28 mouse cellular contexts compared by ENCODE assay signal in the genomic region with DNA sequence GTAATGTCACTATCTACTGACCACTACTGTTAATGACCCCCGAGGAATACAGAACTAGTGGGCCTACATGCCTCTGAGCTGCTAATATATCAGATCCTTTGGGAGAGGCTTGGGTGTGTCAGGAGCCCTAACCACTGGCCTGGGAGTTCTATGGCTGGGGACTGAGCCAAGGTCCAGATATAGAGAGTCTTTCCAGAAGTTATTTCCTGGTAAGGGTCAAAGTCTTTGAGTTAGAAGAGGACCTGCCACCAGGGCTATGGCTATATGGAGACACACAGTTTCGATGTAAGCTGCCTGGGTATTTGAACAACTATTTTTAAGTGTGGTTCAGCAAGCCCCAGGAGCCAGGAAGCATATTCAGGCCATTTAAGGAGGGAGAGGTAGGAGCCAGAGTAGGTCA. TPM values are rescaled to one million over a fixed set of nuclear protein-coding genes. Genes with fewer than 3 reads are reported as not detected.
A peak's percentile ranks its signal among the peaks of the same experiment; 100 is the strongest.
DNase-seq lines count a peak whose midpoint lies in the region; ATAC-seq and TF ChIP-seq lines count a peak whose summit lies in the region.
"Had no signal": no experiment of that assay in that cellular context is flagged by ENCODE, and none has a peak within 500 bp of the region (broad histone marks: within the 10 kb centered on the region; RNA-seq: fewer than 3 reads in every experiment).

No protein-coding gene starts in this region.

- TF ChIP-seq EP300 in stomach, postnatal 0 days (optimal IDR thresholded peaks at IDR 0.05): no peak

- intact Hi-C loops in gastrocnemius, postnatal 14 days (cut with DNase I; ENCODE audit: low total_unique reads): no loop called here

- no peaks in the 10 kb centered on the region for H3K36me3 ChIP-seq in intestine, embryonic 15.5 days
- no peaks in the 10 kb centered on the region for H3K36me3 ChIP-seq in intestine, embryonic 16.5 days (ENCODE audit: control insufficient read depth, insufficient read depth, low read length)
- H3K36me3 ChIP-seq in stomach, postnatal 0 days (ENCODE audit: control insufficient read depth, insufficient read depth, low read length): no peaks in the 10 kb centered on the region
- H3K36me3 ChIP-seq: embryonic facial prominence, embryonic 10.5 days; embryonic facial prominence, embryonic 12.5 days; forebrain, embryonic 10.5 days; forebrain, embryonic 12.5 days had no signal

- no peak overlapping the region for H3K4me2 ChIP-seq in intestine, embryonic 15.5 days (replicated peaks)
- H3K4me2 ChIP-seq in intestine, embryonic 16.5 days (ENCODE audit: low read depth, low read length): no peak overlapping the region
- H3K4me2 ChIP-seq in stomach, postnatal 0 days (replicated peaks; ENCODE audit: low read depth): no peak overlapping the region
- H3K4me2 ChIP-seq: embryonic facial prominence, embryonic 12.5 days; forebrain, embryonic 12.5 days had no signal

- H3K9ac ChIP-seq in intestine, embryonic 15.5 days: no peak overlapping the region
- no peak overlapping the region for H3K9ac ChIP-seq in intestine, embryonic 16.5 days (ENCODE audit: low read depth, low read length)
- H3K9ac ChIP-seq in stomach, postnatal 0 days (ENCODE audit: low read length): no peak overlapping the region
- H3K9ac ChIP-seq: embryonic facial prominence, embryonic 12.5 days; forebrain, embryonic 12.5 days had no signal

- no peak overlapping the region for H3K27ac ChIP-seq in intestine, embryonic 15.5 days
- H3K27ac ChIP-seq in intestine, embryonic 16.5 days (ENCODE audit: low read length): peak overlapping the region; percentile 70
- peak overlapping the region; percentile 58; the same call in 1 of the 2 replicates for H3K27ac ChIP-seq in stomach, postnatal 0 days (replicated peaks)
- H3K27ac ChIP-seq: embryonic facial prominence, embryonic 10.5 days; embryonic facial prominence, embryonic 12.5 days; forebrain, embryonic 10.5 days; forebrain, embryonic 12.5 days had no signal

- H3K9me3 ChIP-seq in intestine, embryonic 15.5 days: no peaks in the 10 kb centered on the region
- no peaks in the 10 kb centered on the region for H3K9me3 ChIP-seq in intestine, embryonic 16.5 days (ENCODE audit: control insufficient read depth, low read length)
- no peaks in the 10 kb centered on the region for H3K9me3 ChIP-seq in stomach, postnatal 0 days (ENCODE audit: control insufficient read depth, low read length)
- H3K9me3 ChIP-seq: embryonic facial prominence, embryonic 10.5 days; embryonic facial prominence, embryonic 12.5 days; forebrain, embryonic 10.5 days; forebrain, embryonic 12.5 days had no signal

- ATAC-seq in intestine, embryonic 15.5 days: peak; percentile 84
- ATAC-seq in intestine, embryonic 16.5 days: peak; percentile 88
- peak; percentile 74 for ATAC-seq in stomach, postnatal 0 days (ENCODE audit: low FRiP score, low TSS enrichment)
- ATAC-seq: activated CD4-positive, CD25-positive, alpha-beta regulatory T cell, adult 4 months; forebrain, embryonic 14.5 days; forebrain, embryonic 16.5 days had no signal

- peak; percentile 75 for DNase-seq in large intestine, adult 2 months (ENCODE audit: low read depth, low spot score)
- peak; percentile 58 for DNase-seq in stomach, postnatal 0 days (ENCODE audit: low spot score)
- no peak for DNase-seq in gastrocnemius, postnatal 14 days
- DNase-seq in kidney, postnatal 25 days: no peak
- no peak for DNase-seq in T-cell, adult 2 months (ENCODE audit: low spot score)
- DNase-seq: adrenal gland, adult 8-10 months; adrenal gland, postnatal 14 days; adrenal gland, postnatal 36 days; cerebellum, adult 11-12 months; cerebellum, adult 2 months; cerebellum, adult 9-10 months; cerebellum, postnatal 10 days; cerebellum, postnatal 25 days had no signal

- no peak for TF ChIP-seq CTCF in stomach, postnatal 0 days (IDR thresholded peaks at IDR 0.05; ENCODE audit: low read depth)

- 75% methylated on average over 2 of the region's 2 CpGs for WGBS in intestine, embryonic 15.5 days
- 55% methylated on average over 2 of the region's 2 CpGs for WGBS in intestine, embryonic 16.5 days
- WGBS in large intestine, adult 2 months: 33% methylated on average over 2 of the region's 2 CpGs
- WGBS in stomach, postnatal 0 days: 60% methylated on average over 2 of the region's 2 CpGs

- no peaks in the 10 kb centered on the region for H3K27me3 ChIP-seq in intestine, embryonic 15.5 days (replicated peaks)
- H3K27me3 ChIP-seq in intestine, embryonic 16.5 days (replicated peaks; ENCODE audit: control insufficient read depth, insufficient read depth, low read length): no peaks in the 10 kb centered on the region
- no peaks in the 10 kb centered on the region for H3K27me3 ChIP-seq in stomach, postnatal 0 days (ENCODE audit: control insufficient read depth, insufficient read depth, low read length)
- H3K27me3 ChIP-seq: embryonic facial prominence, embryonic 12.5 days; forebrain, embryonic 12.5 days had no signal

- H3K4me1 ChIP-seq in intestine, embryonic 15.5 days (replicated peaks): 0 out of 2 replicates have a peak, but pooled peaks cover 7% of the 10 kb centered on the region
- peaks cover 12% of the 10 kb centered on the region for H3K4me1 ChIP-seq in intestine, embryonic 16.5 days (ENCODE audit: control insufficient read depth, insufficient read depth, low read length)
- no peaks in the 10 kb centered on the region for H3K4me1 ChIP-seq in stomach, postnatal 0 days (replicated peaks; ENCODE audit: control insufficient read depth, insufficient read depth)
- H3K4me1 ChIP-seq: forebrain, embryonic 12.5 days had no signal

- H3K4me3 ChIP-seq in intestine, embryonic 15.5 days (replicated peaks): no peak overlapping the region
- H3K4me3 ChIP-seq in intestine, embryonic 16.5 days (ENCODE audit: low read length): no peak overlapping the region
- H3K4me3 ChIP-seq in stomach, postnatal 0 days (ENCODE audit: low read depth, low read length): no peak overlapping the region
- H3K4me3 ChIP-seq: embryonic facial prominence, embryonic 10.5 days; embryonic facial prominence, embryonic 12.5 days; erythroblast, embryonic 14.5 days; forebrain, embryonic 10.5 days; forebrain, embryonic 12.5 days had no signal

RNA-seq across cellular contexts. Expression of gene Ptchd3, which starts 31.5 kb away (rescaled TPM):
- polyA plus RNA-seq in intestine, embryonic 15.5 days (2015; fragmentation: Nextera tagmentation; extraction: Ambion mirVana): not detected in 2 replicates
- not detected in 2 replicates for polyA plus RNA-seq in intestine, embryonic 16.5 days (2015; fragmentation: Nextera tagmentation; extraction: Ambion mirVana)
- polyA plus RNA-seq in large intestine, adult 2 months (2012; rRNA removed): not detected in 2 replicates
- polyA plus RNA-seq in stomach, postnatal 0 days (2015; fragmentation: Nextera tagmentation; extraction: Ambion mirVana): 0.05 TPM in 1 of 2 replicates, not detected in the other
- not detected for total RNA-seq in gastrocnemius, postnatal 14 days (2021)
- total RNA-seq: adrenal gland, adult 18-20 months; adrenal gland, adult 8-10 months; adrenal gland, postnatal 14 days; adrenal gland, postnatal 36 days; MEL had no signal
- polyA plus RNA-seq: activated CD4-positive, CD25-positive, alpha-beta regulatory T cell, adult 4 months; C2C12; cerebellum, adult 2 months; cortical plate, adult 2 months; embryonic facial prominence, embryonic 10.5 days; embryonic facial prominence, embryonic 12.5 days; embryonic facial prominence, embryonic 14.5 days; erythroblast, embryonic 14.5 days; forebrain, embryonic 10.5 days; forebrain, embryonic 12.5 days; forebrain, embryonic 14.5 days; forebrain, embryonic 16.5 days had no signal

Comparison
In these comparisons a context has a peak if more than half of its experiments do, and no peak if none do; other contexts are left out.
1. DNase-seq: peak in large intestine, adult 2 months (single experiment) and stomach, postnatal 0 days (single experiment); none in gastrocnemius, postnatal 14 days (single experiment), kidney, postnatal 25 days (0 of 2) and T-cell, adult 2 months (single experiment).
2. Peak in every context shown above with its lines, with median percentiles within 50 percentile points of each other: ATAC-seq.